ENCODE assay signal across 8 mouse cellular contexts in genomic region chr12:111958101-111958865, GRCm38 (mm10). TPM values are rescaled to one million over a fixed set of nuclear protein-coding genes. Genes with fewer than 3 reads are reported as not detected.
DNase-seq lines count a peak whose midpoint lies in the region; ATAC-seq and TF ChIP-seq lines count a peak whose summit lies in the region.

No protein-coding gene starts in this region.

- H3K27ac ChIP-seq in embryonic facial prominence, embryonic 11.5 days (replicated peaks; ENCODE audit: low read depth, low read length) = no peak overlapping the region
- no peak overlapping the region for H3K27ac ChIP-seq in heart, embryonic 14.5 days (replicated peaks in 1 of 2; ENCODE audit: control insufficient read depth in 1 of 2, insufficient read depth in 1 of 2, low read depth in 2 of 2, low read length in 2 of 2)
- no peak overlapping the region for H3K27ac ChIP-seq in liver, embryonic 12.5 days

- ATAC-seq in embryonic facial prominence, embryonic 11.5 days (replicated peaks; ENCODE audit: insufficient number of reproducible peaks, low FRiP score, low TSS enrichment, low read depth) = peak; percentile 84
- ATAC-seq in heart, embryonic 14.5 days (ENCODE audit: insufficient number of reproducible peaks, insufficient read depth, low FRiP score, low read depth) = peak; percentile 51; the same call in 1 of the 2 replicates
- peak; percentile 62; the same call in 1 of the 2 replicates for ATAC-seq in liver, embryonic 12.5 days

- no peak overlapping the region for H3K9ac ChIP-seq in embryonic facial prominence, embryonic 11.5 days (replicated peaks; ENCODE audit: low read length)
- H3K9ac ChIP-seq in heart, embryonic 14.5 days (ENCODE audit: low read length) = no peak overlapping the region
- H3K9ac ChIP-seq in liver, embryonic 12.5 days = no peak overlapping the region

- no peak for TF ChIP-seq POLR2A in myocyte (IDR thresholded peaks at IDR 0.05; ENCODE audit: insufficient read length, low read depth)

- DNase-seq in B cell, adult 2 months = peak; percentile 74 to 77
- peak; percentile 87 for DNase-seq in adrenal gland, postnatal 10 days
- DNase-seq in embryonic facial prominence, embryonic 11.5 days (ENCODE audit: low spot score) = peak; percentile 75
- peak; percentile 80 for DNase-seq in kidney, postnatal 14 days
- DNase-seq in spleen, postnatal 4 days (ENCODE audit: low spot score in 2 of 2) = peak; percentile 72 to 87

- no peaks in the 10 kb centered on the region for H3K79me2 ChIP-seq in myocyte (ENCODE audit: control insufficient read depth, insufficient read depth)

- H3ac ChIP-seq in myocyte (ENCODE audit: control insufficient read depth, insufficient read length) = no peak overlapping the region

- H3K27me3 ChIP-seq in embryonic facial prominence, embryonic 11.5 days (ENCODE audit: control insufficient read depth, insufficient read depth, low read length) = no peaks in the 10 kb centered on the region
- H3K27me3 ChIP-seq in heart, embryonic 14.5 days (ENCODE audit: control insufficient read depth, insufficient read depth, low read length) = no peaks in the 10 kb centered on the region
- no peaks in the 10 kb centered on the region for H3K27me3 ChIP-seq in liver, embryonic 12.5 days (replicated peaks)
- H3K27me3 ChIP-seq in myocyte (ENCODE audit: control insufficient read depth, insufficient read depth, insufficient read length) = no peaks in the 10 kb centered on the region

- no peaks in the 10 kb centered on the region for H3K9me3 ChIP-seq in embryonic facial prominence, embryonic 11.5 days (replicated peaks; ENCODE audit: control insufficient read depth, low read length)
- no peaks in the 10 kb centered on the region for H3K9me3 ChIP-seq in heart, embryonic 14.5 days (ENCODE audit: control insufficient read depth, low read length)
- no peaks in the 10 kb centered on the region; the same call in 1 of the 2 replicates for H3K9me3 ChIP-seq in liver, embryonic 12.5 days (replicated peaks)

- H3K4me2 ChIP-seq in embryonic facial prominence, embryonic 11.5 days (ENCODE audit: low read depth, low read length) = no peak overlapping the region
- no peak overlapping the region for H3K4me2 ChIP-seq in heart, embryonic 14.5 days (ENCODE audit: low read length)
- no peak overlapping the region for H3K4me2 ChIP-seq in liver, embryonic 12.5 days
- H3K4me2 ChIP-seq in myocyte (ENCODE audit: low read depth) = no peak overlapping the region

- H3K4me3 ChIP-seq in embryonic facial prominence, embryonic 11.5 days (ENCODE audit: low read depth, low read length) = no peak overlapping the region
- no peak overlapping the region for H3K4me3 ChIP-seq in heart, embryonic 14.5 days (ENCODE audit: control insufficient read depth in 1 of 2, insufficient read depth in 1 of 2, low read depth in 1 of 2, low read length in 2 of 2)
- no peak overlapping the region for H3K4me3 ChIP-seq in liver, embryonic 12.5 days
- no peak overlapping the region for H3K4me3 ChIP-seq in myocyte

- 40% methylated on average over 9 of the region's 9 CpGs for WGBS in embryonic facial prominence, embryonic 11.5 days
- 32% methylated on average over 9 of the region's 9 CpGs for WGBS in heart, embryonic 14.5 days
- WGBS in liver, embryonic 12.5 days (ENCODE audit: insufficient replicate concordance) = 34% methylated on average over 9 of the region's 9 CpGs

- peaks cover 13% of the 10 kb centered on the region for H3K36me3 ChIP-seq in embryonic facial prominence, embryonic 11.5 days (replicated peaks; ENCODE audit: control insufficient read depth, insufficient read depth, low read depth, low read length)
- peaks cover 41% of the 10 kb centered on the region for H3K36me3 ChIP-seq in heart, embryonic 14.5 days (ENCODE audit: control insufficient read depth, insufficient read depth, low read length)
- H3K36me3 ChIP-seq in liver, embryonic 12.5 days = peaks cover 42% of the 10 kb centered on the region
- H3K36me3 ChIP-seq in myocyte (ENCODE audit: control insufficient read depth, insufficient read depth) = peaks cover 23% of the 10 kb centered on the region

- no peaks in the 10 kb centered on the region for H3K4me1 ChIP-seq in embryonic facial prominence, embryonic 11.5 days (ENCODE audit: control insufficient read depth, insufficient read depth, low read length)
- no peaks in the 10 kb centered on the region; a peak in 1 of 4 replicates for H3K4me1 ChIP-seq in heart, embryonic 14.5 days (ENCODE audit: control insufficient read depth in 2 of 2, insufficient read depth in 2 of 2, low read length in 2 of 2)
- H3K4me1 ChIP-seq in liver, embryonic 12.5 days = peaks cover 8% of the 10 kb centered on the region; the same call in 1 of the 2 replicates

TF ChIP-seq in myocyte, 11 proteins besides CTCF, POLR2A, EP300 and RAD21:
- TF ChIP-seq TCF3 (IDR thresholded peaks at IDR 0.05; ENCODE audit: insufficient read length, low read depth) = no peak
- TF ChIP-seq MYOD1 (IDR thresholded peaks at IDR 0.05; ENCODE audit: control insufficient read depth in 1 of 3, insufficient read length in 2 of 3, low read depth in 2 of 3) = no peak
- no peak for TF ChIP-seq TCF12 (IDR thresholded peaks at IDR 0.05; ENCODE audit: insufficient read depth, poor library complexity, severe bottlenecking)
- TF ChIP-seq CEBPB (IDR thresholded peaks at IDR 0.05; ENCODE audit: insufficient read depth, poor library complexity, severe bottlenecking) = no peak
- no peak for TF ChIP-seq MAX (IDR thresholded peaks at IDR 0.05; ENCODE audit: low read depth)
- no peak for TF ChIP-seq SRF (IDR thresholded peaks at IDR 0.05; ENCODE audit: control insufficient read depth, insufficient read length, low read depth)
- peak; percentile 15 for TF ChIP-seq POLR2AphosphoS2 (IDR thresholded peaks at IDR 0.05; ENCODE audit: insufficient read length, low read depth)
- TF ChIP-seq USF1 (IDR thresholded peaks at IDR 0.05; ENCODE audit: low read depth) = no peak
- no peak for TF ChIP-seq MYOG (IDR thresholded peaks at IDR 0.05; ENCODE audit: control insufficient read depth in 1 of 3, insufficient read depth in 1 of 3, insufficient read length in 2 of 3, low read depth in 2 of 3)

RNA-seq across cellular contexts. Expression of gene Atp5mpl, which starts 8.5 kb away (rescaled TPM):
- 100 to 1,000 TPM; 673 to 781 TPM for total RNA-seq in adrenal gland, postnatal 10 days (2021)
- polyA plus RNA-seq in embryonic facial prominence, embryonic 11.5 days (2014; fragmentation: Nextera tagmentation; extraction: Ambion mirVana) = 577 and 608 TPM in 2 replicates
- polyA plus RNA-seq in heart, embryonic 14.5 days (2014; fragmentation: Nextera tagmentation; extraction: Ambion mirVana) = 1,909 and 2,053 TPM in 2 replicates
- 593 and 604 TPM in 2 replicates for polyA plus RNA-seq in liver, embryonic 12.5 days (2016; fragmentation: Nextera tagmentation; extraction: Ambion mirVana)
- polyA plus RNA-seq in myocyte (2012; fragmentation: generic; extraction: Trizol) = 645 TPM

RNA-seq across cellular contexts. Expression of gene Tdrd9, which starts 13.1 kb away (rescaled TPM):
- under 1 TPM; 0.39 to 0.66 TPM for total RNA-seq in adrenal gland, postnatal 10 days (2021)
- 0.85 and 1.4 TPM in 2 replicates for polyA plus RNA-seq in embryonic facial prominence, embryonic 11.5 days (2014; fragmentation: Nextera tagmentation; extraction: Ambion mirVana)
- 0.16 and 0.49 TPM in 2 replicates for polyA plus RNA-seq in heart, embryonic 14.5 days (2014; fragmentation: Nextera tagmentation; extraction: Ambion mirVana)
- 0.04 and 0.10 TPM in 2 replicates for polyA plus RNA-seq in liver, embryonic 12.5 days (2016; fragmentation: Nextera tagmentation; extraction: Ambion mirVana)
- 1.7 TPM for polyA plus RNA-seq in myocyte (2012; fragmentation: generic; extraction: Trizol)

RNA-seq across cellular contexts. Expression of gene Rd3l, which starts 22.8 kb away (rescaled TPM):
- total RNA-seq in adrenal gland, postnatal 10 days (2021) = not detected
- not detected in 2 replicates for polyA plus RNA-seq in embryonic facial prominence, embryonic 11.5 days (2014; fragmentation: Nextera tagmentation; extraction: Ambion mirVana)
- 1.0 and 1.9 TPM in 2 replicates for polyA plus RNA-seq in heart, embryonic 14.5 days (2014; fragmentation: Nextera tagmentation; extraction: Ambion mirVana)
- polyA plus RNA-seq in liver, embryonic 12.5 days (2016; fragmentation: Nextera tagmentation; extraction: Ambion mirVana) = not detected in 2 replicates
- polyA plus RNA-seq in myocyte (2012; fragmentation: generic; extraction: Trizol) = not detected

RNA-seq across cellular contexts. Expression of gene Ppp1r13b, which starts 50.4 kb away (rescaled TPM):
- total RNA-seq in adrenal gland, postnatal 10 days (2021) = 10 to 100 TPM; 20.4 to 21.8 TPM
- polyA plus RNA-seq in embryonic facial prominence, embryonic 11.5 days (2014; fragmentation: Nextera tagmentation; extraction: Ambion mirVana) = 6.0 and 6.8 TPM in 2 replicates
- polyA plus RNA-seq in heart, embryonic 14.5 days (2014; fragmentation: Nextera tagmentation; extraction: Ambion mirVana) = 15.4 and 15.5 TPM in 2 replicates
- 7.3 and 8.1 TPM in 2 replicates for polyA plus RNA-seq in liver, embryonic 12.5 days (2016; fragmentation: Nextera tagmentation; extraction: Ambion mirVana)
- polyA plus RNA-seq in myocyte (2012; fragmentation: generic; extraction: Trizol) = 7.4 TPM
